Mouse (Mus musculus): ENCODE measurements around the gene Il9. TPM values are rescaled to one million over a fixed set of nuclear protein-coding genes. Genes with fewer than 3 reads are reported as not detected.

Il9 gene
- polyA plus RNA-seq, 1 experiment from 2014 or later = not detected

GRCm38 (mm10) chr13:56516816-56517215 lies 34.8 kb upstream of the Il9 start:
- Histone ChIP-seq H3K4me2 (ENCODE audit: low read depth, low read length) (no peak overlapping the region), H3K36me3 (replicated peaks; ENCODE audit: control insufficient read depth, insufficient read depth, low read depth, low read length) (no peaks in the 10 kb centered on the region), H3K9me3 (replicated peaks; ENCODE audit: control insufficient read depth, low read length) (no peaks in the 10 kb centered on the region), H3K27me3 (ENCODE audit: control insufficient read depth, insufficient read depth, low read length) (no peaks in the 10 kb centered on the region), H3K4me1 (ENCODE audit: control insufficient read depth, insufficient read depth, low read length) (no peaks in the 10 kb centered on the region), H3K9ac (replicated peaks; ENCODE audit: low read length) (no peak overlapping the region), H3K4me3 (ENCODE audit: low read depth, low read length) (no peak overlapping the region), H3K27ac (replicated peaks; ENCODE audit: low read depth, low read length) (no peak overlapping the region)
- no peak for DNase-seq (ENCODE audit: low spot score)
- 53% methylated on average over 7 of the region's 7 CpGs for WGBS
- ATAC-seq (replicated peaks; ENCODE audit: insufficient number of reproducible peaks, low FRiP score, low TSS enrichment, low read depth) = no peak

- DNase-seq (ENCODE audit: low spot score) (no peak), ATAC-seq (replicated peaks; ENCODE audit: insufficient number of reproducible peaks, low FRiP score, low TSS enrichment, low read depth) (no peak)
- Histone ChIP-seq H3K36me3 (replicated peaks; ENCODE audit: control insufficient read depth, insufficient read depth, low read depth, low read length) (no peaks in the 10 kb centered on the region), H3K27ac (replicated peaks; ENCODE audit: low read depth, low read length) (no peak overlapping the region), H3K4me3 (ENCODE audit: low read depth, low read length) (no peak overlapping the region), H3K27me3 (ENCODE audit: control insufficient read depth, insufficient read depth, low read length) (no peaks in the 10 kb centered on the region), H3K4me2 (ENCODE audit: low read depth, low read length) (no peak overlapping the region), H3K9me3 (replicated peaks; ENCODE audit: control insufficient read depth, low read length) (no peaks in the 10 kb centered on the region), H3K9ac (replicated peaks; ENCODE audit: low read length) (no peak overlapping the region), H3K4me1 (ENCODE audit: control insufficient read depth, insufficient read depth, low read length) (no peaks in the 10 kb centered on the region)
- WGBS = 71% methylated on average over 4 of the region's 4 CpGs
These were observed 34.3 kb upstream of the Il9 start for GRCm38 (mm10) chr13:56516311-56516710.

DNA sequence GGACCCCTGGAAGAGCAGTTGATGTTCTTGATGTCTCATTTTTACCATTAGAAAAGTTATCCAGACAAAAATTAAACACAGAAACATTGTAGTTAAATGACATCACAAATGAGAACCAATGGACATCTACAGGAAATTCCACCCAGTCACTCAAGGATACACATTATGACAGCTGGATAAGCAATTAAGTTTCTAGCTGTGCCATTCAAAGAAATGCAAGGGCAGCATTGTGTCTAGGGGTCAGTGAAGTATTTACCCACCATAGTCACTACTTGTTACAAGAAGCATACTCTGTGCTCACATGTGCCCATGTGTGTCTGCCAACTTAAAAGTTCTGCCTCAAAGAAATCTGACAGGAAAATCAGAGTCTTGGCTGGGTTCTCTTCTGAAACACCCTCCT lies 31.5 kb upstream of the Il9 start:
- Histone ChIP-seq H3K4me3 (ENCODE audit: low read depth, low read length) (no peak overlapping the region), H3K36me3 (replicated peaks; ENCODE audit: control insufficient read depth, insufficient read depth, low read depth, low read length) (no peaks in the 10 kb centered on the region), H3K4me2 (ENCODE audit: low read depth, low read length) (no peak overlapping the region), H3K4me1 (ENCODE audit: control insufficient read depth, insufficient read depth, low read length) (no peaks in the 10 kb centered on the region), H3K9ac (replicated peaks; ENCODE audit: low read length) (no peak overlapping the region), H3K27ac (replicated peaks; ENCODE audit: low read depth, low read length) (no peak overlapping the region), H3K27me3 (ENCODE audit: control insufficient read depth, insufficient read depth, low read length) (no peaks in the 10 kb centered on the region), H3K9me3 (replicated peaks; ENCODE audit: control insufficient read depth, low read length) (no peaks in the 10 kb centered on the region)
- no peak for DNase-seq (ENCODE audit: low spot score)
- no peak for ATAC-seq (replicated peaks; ENCODE audit: insufficient number of reproducible peaks, low FRiP score, low TSS enrichment, low read depth)

- 87% methylated on average over 2 of the region's 2 CpGs for WGBS
- H3K36me3 ChIP-seq (replicated peaks; ENCODE audit: control insufficient read depth, insufficient read depth, low read depth, low read length) = no peaks in the 10 kb centered on the region
These were observed 27.8 kb upstream of the Il9 start for GRCm38 (mm10) chr13:56509796-56510195.

DNA sequence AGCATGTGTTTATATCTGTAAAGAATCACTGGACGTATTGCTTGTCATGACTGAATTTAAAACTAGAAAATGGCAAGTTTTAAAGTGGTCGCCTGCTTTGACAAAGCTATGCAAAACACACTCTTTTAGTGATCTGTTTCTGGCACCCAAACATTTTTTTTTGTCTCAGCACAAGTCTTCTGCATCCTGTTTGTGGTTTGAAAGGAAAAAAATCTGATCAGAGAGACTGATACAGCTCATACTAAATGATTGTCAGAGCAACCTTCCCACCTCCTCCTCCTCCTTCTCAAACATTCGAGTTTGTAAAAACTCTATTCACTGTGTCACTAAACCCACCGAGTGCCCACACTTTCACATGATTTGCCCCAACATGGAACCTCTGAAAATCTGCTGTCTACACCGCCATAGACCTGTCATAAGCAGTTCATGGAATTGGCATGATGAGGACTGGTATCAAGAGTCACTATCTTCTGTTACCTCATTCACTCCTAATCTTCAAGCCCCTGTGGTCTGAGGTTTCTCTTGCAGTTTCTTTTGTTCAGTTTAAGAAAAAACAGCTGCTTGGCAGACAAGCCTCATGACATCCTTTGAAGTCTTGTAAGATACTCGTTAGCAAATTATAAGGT lies 24.9 kb upstream of the Il9 start:
- no peak overlapping the region for H3K9ac ChIP-seq (replicated peaks; ENCODE audit: low read length)
- no peak overlapping the region for H3K4me3 ChIP-seq (ENCODE audit: low read depth, low read length)
- no peaks in the 10 kb centered on the region for H3K36me3 ChIP-seq (replicated peaks; ENCODE audit: control insufficient read depth, insufficient read depth, low read depth, low read length)
- H3K4me1 ChIP-seq (ENCODE audit: control insufficient read depth, insufficient read depth, low read length) = no peaks in the 10 kb centered on the region
- 82% methylated on average over 6 of the region's 6 CpGs for WGBS
- no peak for DNase-seq (ENCODE audit: low spot score)
- no peaks in the 10 kb centered on the region for H3K9me3 ChIP-seq (replicated peaks; ENCODE audit: control insufficient read depth, low read length)
- no peak overlapping the region for H3K4me2 ChIP-seq (ENCODE audit: low read depth, low read length)
- no peak for ATAC-seq (replicated peaks; ENCODE audit: insufficient number of reproducible peaks, low FRiP score, low TSS enrichment, low read depth)
- H3K27me3 ChIP-seq (ENCODE audit: control insufficient read depth, insufficient read depth, low read length) = no peaks in the 10 kb centered on the region
- no peak overlapping the region for H3K27ac ChIP-seq (replicated peaks; ENCODE audit: low read depth, low read length)

More at GRCm38 (mm10) chr13:56509796-56510195, 27.8 kb upstream of the Il9 start:
- no peak for ATAC-seq (replicated peaks; ENCODE audit: insufficient number of reproducible peaks, low FRiP score, low TSS enrichment, low read depth)
- no peak overlapping the region for H3K4me2 ChIP-seq (ENCODE audit: low read depth, low read length)
- no peaks in the 10 kb centered on the region for H3K4me1 ChIP-seq (ENCODE audit: control insufficient read depth, insufficient read depth, low read length)
- H3K4me3 ChIP-seq (ENCODE audit: low read depth, low read length) = no peak overlapping the region
- H3K9ac ChIP-seq (replicated peaks; ENCODE audit: low read length) = no peak overlapping the region
- no peaks in the 10 kb centered on the region for H3K9me3 ChIP-seq (replicated peaks; ENCODE audit: control insufficient read depth, low read length)
- no peak for DNase-seq (ENCODE audit: low spot score)
- H3K27me3 ChIP-seq (ENCODE audit: control insufficient read depth, insufficient read depth, low read length) = no peaks in the 10 kb centered on the region
- no peak overlapping the region for H3K27ac ChIP-seq (replicated peaks; ENCODE audit: low read depth, low read length)

- no peak for ATAC-seq (replicated peaks; ENCODE audit: insufficient number of reproducible peaks, low FRiP score, low TSS enrichment, low read depth)
- Histone ChIP-seq H3K9ac (replicated peaks; ENCODE audit: low read length) (no peak overlapping the region), H3K4me2 (ENCODE audit: low read depth, low read length) (no peak overlapping the region), H3K4me3 (ENCODE audit: low read depth, low read length) (no peak overlapping the region), H3K9me3 (replicated peaks; ENCODE audit: control insufficient read depth, low read length) (no peaks in the 10 kb centered on the region), H3K4me1 (ENCODE audit: control insufficient read depth, insufficient read depth, low read length) (no peaks in the 10 kb centered on the region), H3K36me3 (replicated peaks; ENCODE audit: control insufficient read depth, insufficient read depth, low read depth, low read length) (no peaks in the 10 kb centered on the region), H3K27ac (replicated peaks; ENCODE audit: low read depth, low read length) (no peak overlapping the region), H3K27me3 (ENCODE audit: control insufficient read depth, insufficient read depth, low read length) (no peaks in the 10 kb centered on the region)
- DNase-seq (ENCODE audit: low spot score) = no peak
- WGBS = 73% methylated on average over 6 of the region's 6 CpGs
These were observed 19.9 kb upstream of the Il9 start for GRCm38 (mm10) chr13:56501866-56502420.

DNA sequence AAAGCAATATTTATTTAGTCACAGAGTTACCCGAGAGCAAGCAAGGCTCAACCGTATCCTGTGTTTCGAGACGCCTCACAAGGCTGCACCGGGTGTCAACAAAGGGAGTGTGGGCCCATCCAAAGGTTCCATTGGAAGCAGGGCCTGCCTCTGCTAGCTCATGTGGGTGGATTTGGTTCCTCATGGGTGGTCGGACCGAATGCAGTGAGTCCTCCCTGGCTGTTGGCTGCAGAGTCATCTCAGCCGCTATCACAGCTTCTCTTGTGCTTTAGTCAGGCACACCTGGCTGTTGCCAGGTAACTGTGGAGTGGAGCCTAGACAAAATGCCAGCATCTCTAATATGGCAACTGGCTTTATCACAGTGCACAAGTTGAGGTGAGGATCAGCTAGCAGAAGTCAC lies 18.6 kb upstream of the Il9 start:
- Histone ChIP-seq H3K4me1 (ENCODE audit: control insufficient read depth, insufficient read depth, low read length) (no peaks in the 10 kb centered on the region), H3K27ac (replicated peaks; ENCODE audit: low read depth, low read length) (no peak overlapping the region), H3K4me2 (ENCODE audit: low read depth, low read length) (no peak overlapping the region), H3K9ac (replicated peaks; ENCODE audit: low read length) (no peak overlapping the region), H3K4me3 (ENCODE audit: low read depth, low read length) (no peak overlapping the region), H3K9me3 (replicated peaks; ENCODE audit: control insufficient read depth, low read length) (no peaks in the 10 kb centered on the region), H3K36me3 (replicated peaks; ENCODE audit: control insufficient read depth, insufficient read depth, low read depth, low read length) (no peaks in the 10 kb centered on the region), H3K27me3 (ENCODE audit: control insufficient read depth, insufficient read depth, low read length) (no peaks in the 10 kb centered on the region)
- 89% methylated on average over 8 of the region's 8 CpGs for WGBS
- no peak for DNase-seq (ENCODE audit: low spot score)
- ATAC-seq (replicated peaks; ENCODE audit: insufficient number of reproducible peaks, low FRiP score, low TSS enrichment, low read depth) = no peak

DNA sequence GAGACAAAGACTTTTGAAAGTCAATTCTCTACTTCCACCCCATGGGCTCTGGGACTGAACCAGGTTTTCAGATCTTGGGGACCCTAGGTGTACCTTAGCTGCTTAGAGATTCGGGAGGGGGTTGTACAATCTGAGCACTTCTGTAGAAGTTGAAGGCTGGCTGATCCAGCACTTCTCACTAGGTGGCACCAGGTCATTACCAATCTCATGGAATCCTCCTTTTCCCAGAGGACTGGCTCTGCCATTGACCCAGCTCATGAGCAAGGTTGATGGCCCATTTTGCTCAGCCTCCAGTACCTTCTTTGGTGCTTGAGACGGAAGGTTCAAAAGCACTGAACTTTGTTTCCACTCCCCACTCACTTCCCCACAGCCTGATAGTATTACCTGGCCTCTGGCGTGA lies 18.1 kb upstream of the Il9 start:
- ATAC-seq (replicated peaks; ENCODE audit: insufficient number of reproducible peaks, low FRiP score, low TSS enrichment, low read depth) (no peak), DNase-seq (ENCODE audit: low spot score) (no peak)
- no peak overlapping the region for H3K4me3 ChIP-seq (ENCODE audit: low read depth, low read length)
- 66% methylated on average over 3 of the region's 3 CpGs for WGBS
- no peaks in the 10 kb centered on the region for H3K27me3 ChIP-seq (ENCODE audit: control insufficient read depth, insufficient read depth, low read length)
- no peak overlapping the region for H3K9ac ChIP-seq (replicated peaks; ENCODE audit: low read length)
- no peaks in the 10 kb centered on the region for H3K4me1 ChIP-seq (ENCODE audit: control insufficient read depth, insufficient read depth, low read length)
- H3K9me3 ChIP-seq (replicated peaks; ENCODE audit: control insufficient read depth, low read length) = no peaks in the 10 kb centered on the region
- no peak overlapping the region for H3K27ac ChIP-seq (replicated peaks; ENCODE audit: low read depth, low read length)
- no peak overlapping the region for H3K4me2 ChIP-seq (ENCODE audit: low read depth, low read length)
- no peaks in the 10 kb centered on the region for H3K36me3 ChIP-seq (replicated peaks; ENCODE audit: control insufficient read depth, insufficient read depth, low read depth, low read length)
